Mouse (Mus musculus) lung, embryonic 14.5 days (tissue): ENCODE data around the gene Ppil1. TPM values are rescaled to one million over a fixed set of nuclear protein-coding genes. Genes with fewer than 3 reads are reported as not detected.

Experiments
- ATAC-seq: fragments of 200-750 bp; cut with Nextera tagmentation; 2 replicates; pipeline ENCODE4 v1.8.0; 2017; ENCODE audit warnings: mild to moderate bottlenecking, moderate TSS enrichment, moderate library complexity; ENCODE audit not compliant: insufficient read depth
- DNase-seq: peaks from one replicate; pipeline ENCODE4 v3.0.0-alpha.2; 2015
- H3K27ac ChIP-seq: fragments of 300-500 bp; sonication (generic); 2 replicates; pipeline ENCODE4 v1.5.1; 2014; ENCODE audit warnings: low read depth, mild to moderate bottlenecking, moderate library complexity
- H3K27me3 ChIP-seq: fragments of 300-500 bp; sonication (generic); 2 replicates; pipeline ENCODE4 v1.6.1; 2014; ENCODE audit warnings: low read length, control low read depth; ENCODE audit not compliant: insufficient read depth
- H3K36me3 ChIP-seq: fragments of 300-500 bp; sonication (generic); 2 replicates; pipeline ENCODE4 v1.6.1; 2014; ENCODE audit warnings: control low read depth; ENCODE audit not compliant: insufficient read depth
- H3K4me1 ChIP-seq: fragments of 300-500 bp; sonication (generic); 2 replicates; pipeline ENCODE4 v1.6.1; 2014; ENCODE audit warnings: antibody characterized with exemption, control low read depth; ENCODE audit not compliant: insufficient read depth
- H3K4me2 ChIP-seq: fragments of 300-500 bp; sonication (generic); 2 replicates; pipeline ENCODE4 v1.6.1; 2014; ENCODE audit warnings: mild to moderate bottlenecking
- H3K4me3 ChIP-seq: fragments of 300-500 bp; sonication (generic); 2 replicates; pipeline ENCODE4 v1.5.1; 2014; ENCODE audit warnings: low read depth, low read length
- H3K9ac ChIP-seq: fragments of 300-500 bp; sonication (generic); 2 replicates; pipeline ENCODE4 v1.6.1; 2014
- H3K9me3 ChIP-seq: fragments of 300-500 bp; sonication (generic); 2 replicates; pipeline ENCODE4 v1.6.1; 2016; ENCODE audit warnings: low read depth, low read length, control low read depth
- CTCF ChIP-seq: IDR thresholded peaks from 2 replicates; pipeline ENCODE4 v1.5.1; 2016; ENCODE audit warnings: antibody characterized with exemption, low read depth
- WGBS: fragments of 180-500 bp; shearing (Covaris S2); extraction: QIAGEN DNeasy Blood & Tissue Kit; methylation state at CpG from one replicate; pipeline ENCODE4 v1.1.7; 2014; 5-methylcytosine and 5-hydroxymethylcytosine counted together
- polyA plus RNA-seq: library from polyadenylated mRNA; unstranded; fragments of >200 nt; fragmentation: Nextera tagmentation; extraction: Ambion mirVana; gene quantifications from 2 replicates; pipeline ENCODE4 v1.2.1, GENCODE M21; 2014

Ppil1 gene
- polyA plus RNA-seq, 1 experiment from 2014 or later = 162 TPM

DNA sequence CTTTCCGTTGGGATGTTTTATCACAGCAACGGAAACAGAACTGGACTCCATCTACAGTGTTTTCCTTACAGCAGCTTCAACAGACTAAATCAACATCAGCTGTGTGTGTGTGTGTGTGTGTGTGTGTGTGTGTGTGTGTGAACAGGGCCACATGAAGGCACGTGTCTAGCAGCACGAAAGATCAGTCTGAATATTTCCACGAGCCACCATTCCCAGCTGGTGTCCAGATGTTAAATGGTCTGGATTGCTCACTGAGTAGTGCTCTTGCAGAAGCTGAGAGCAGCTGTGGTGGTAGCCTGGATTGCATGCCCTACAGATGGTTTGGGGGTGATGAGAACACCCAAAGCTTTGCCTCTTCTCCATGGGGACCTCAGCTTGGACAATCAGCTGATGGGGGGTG lies 46.0 kb downstream of the Ppil1 start:
- Histone ChIP-seq H3K4me3 (no peak overlapping the region), H3K9me3 (no peaks in the 10 kb centered on the region), H3K4me2 (no peak overlapping the region), H3K4me1 (0 out of 2 replicates have a peak, but pooled peaks cover 7% of the 10 kb centered on the region), H3K27me3 (no peaks in the 10 kb centered on the region), H3K36me3 (no peaks in the 10 kb centered on the region), H3K27ac (no peak overlapping the region), H3K9ac (no peak overlapping the region)
- TF ChIP-seq CTCF = no peak
- ATAC-seq (no peak), DNase-seq (no peak)
- WGBS = 46% methylated on average over 5 of the region's 5 CpGs

DNA sequence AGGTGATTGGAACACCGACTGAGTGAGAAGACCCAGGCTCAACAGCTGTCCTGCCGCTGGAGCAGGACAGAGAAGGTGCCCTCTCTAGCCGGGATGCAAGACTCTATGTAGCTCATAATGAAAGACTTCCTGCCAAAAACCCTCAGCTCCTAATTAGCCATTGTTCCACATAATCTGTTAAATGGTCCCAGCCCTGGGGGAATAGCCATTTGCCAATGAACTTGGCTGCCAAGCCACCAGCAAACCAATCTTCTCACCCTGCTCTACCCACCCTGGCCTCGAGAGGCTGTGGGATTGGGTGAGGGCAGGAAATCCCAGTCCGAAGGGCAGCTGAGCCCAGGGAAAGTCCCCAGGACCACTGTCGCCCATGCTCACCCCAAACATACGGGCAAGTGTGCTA lies 47.9 kb downstream of the Ppil1 start:
- no peak for TF ChIP-seq CTCF
- 59% methylated on average over 7 of the region's 7 CpGs for WGBS
- no peak overlapping the region for H3K27ac ChIP-seq
- ATAC-seq (no peak), DNase-seq (no peak)
- no peak overlapping the region for H3K4me2 ChIP-seq
- H3K36me3 ChIP-seq = no peaks in the 10 kb centered on the region
- 0 out of 2 replicates have a peak, but pooled peaks cover 8% of the 10 kb centered on the region for H3K4me1 ChIP-seq
- no peak overlapping the region for H3K4me3 ChIP-seq
- H3K27me3 ChIP-seq = no peaks in the 10 kb centered on the region
- H3K9ac ChIP-seq = no peak overlapping the region
- H3K9me3 ChIP-seq = no peaks in the 10 kb centered on the region

- Histone ChIP-seq H3K4me1 (0 out of 2 replicates have a peak, but pooled peaks cover 8% of the 10 kb centered on the region), H3K36me3 (no peaks in the 10 kb centered on the region), H3K9ac (no peak overlapping the region), H3K9me3 (no peaks in the 10 kb centered on the region), H3K4me2 (no peak overlapping the region), H3K27ac (no peak overlapping the region), H3K27me3 (no peaks in the 10 kb centered on the region), H3K4me3 (no peak overlapping the region)
- DNase-seq = no peak
- TF ChIP-seq CTCF = no peak
- no peak for ATAC-seq
- 60% methylated on average over 10 of the region's 10 CpGs for WGBS
These were observed 49.3 kb downstream of the Ppil1 start for GRCm38 (mm10) chr17:29214655-29215054.

DNA sequence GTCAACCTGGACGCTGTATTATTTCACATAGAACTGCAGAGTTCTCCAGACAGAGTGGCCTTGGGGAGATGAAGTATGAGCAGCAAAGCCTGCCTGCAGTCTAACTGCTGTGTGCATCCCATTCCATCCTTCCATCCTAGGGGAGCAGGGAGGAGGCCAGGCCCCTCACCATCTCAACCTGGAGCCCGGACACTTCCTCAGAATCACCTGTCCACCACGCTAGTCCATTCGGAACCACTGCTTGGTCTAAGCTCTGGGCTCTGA lies 49.9 kb downstream of the Ppil1 start:
- Histone ChIP-seq H3K9me3 (no peaks in the 10 kb centered on the region), H3K4me2 (no peak overlapping the region), H3K4me3 (no peak overlapping the region), H3K36me3 (no peaks in the 10 kb centered on the region), H3K27me3 (no peaks in the 10 kb centered on the region), H3K4me1 (0 out of 2 replicates have a peak, but pooled peaks cover 8% of the 10 kb centered on the region), H3K27ac (no peak overlapping the region), H3K9ac (no peak overlapping the region)
- DNase-seq (no peak), ATAC-seq (no peak)
- TF ChIP-seq CTCF = no peak
- WGBS = 83% methylated on average over 4 of the region's 4 CpGs

DNA sequence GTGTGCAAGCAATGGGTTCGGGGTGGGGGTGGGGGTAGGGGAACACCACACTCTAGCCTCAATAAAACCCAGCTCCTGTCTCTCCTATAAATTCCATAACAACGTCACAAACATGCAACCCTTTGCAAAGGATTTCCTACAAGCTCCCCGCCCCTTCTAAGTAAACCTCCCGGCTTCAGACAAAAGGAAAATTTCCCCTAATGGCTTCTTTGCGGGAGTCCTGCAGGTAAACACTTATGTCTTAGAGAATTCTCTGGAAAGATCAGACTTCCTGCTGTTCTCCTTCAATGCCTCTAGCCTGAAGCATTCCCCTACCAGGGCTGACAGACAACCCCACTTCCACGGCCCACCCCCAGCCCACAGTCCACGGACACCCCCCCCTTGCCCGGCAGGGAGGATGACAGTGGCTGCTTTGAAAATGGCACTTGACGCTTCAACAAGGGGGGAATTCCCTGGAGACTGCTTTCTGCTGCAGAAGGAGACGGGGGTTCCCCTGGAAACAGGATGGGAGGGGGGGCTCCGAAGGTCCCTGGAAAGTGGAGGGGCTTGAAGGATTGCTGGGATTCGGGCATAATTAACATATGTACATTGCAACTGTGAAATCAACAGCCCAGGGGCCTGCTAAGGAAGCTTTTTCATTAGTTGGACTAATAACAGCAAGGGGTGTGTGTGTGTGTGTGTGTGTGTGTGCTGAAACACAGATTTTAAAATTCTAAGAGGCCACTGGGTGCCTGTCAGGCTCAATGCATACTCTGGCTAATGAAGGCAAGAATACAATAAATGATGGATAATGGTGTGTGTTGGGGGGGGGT lies 50.4 kb downstream of the Ppil1 start:
- H3K27me3 ChIP-seq = no peaks in the 10 kb centered on the region
- peak overlapping the region; percentile 11; the same call in 1 of the 2 replicates for H3K4me2 ChIP-seq
- no peak for DNase-seq
- TF ChIP-seq CTCF = no peak
- no peak overlapping the region for H3K27ac ChIP-seq
- H3K9ac ChIP-seq = no peak overlapping the region
- WGBS = 16% methylated on average over 12 of the region's 12 CpGs
- no peaks in the 10 kb centered on the region for H3K9me3 ChIP-seq
- no peak for ATAC-seq
- H3K4me1 ChIP-seq = 0 out of 2 replicates have a peak, but pooled peaks cover 8% of the 10 kb centered on the region
- H3K36me3 ChIP-seq = no peaks in the 10 kb centered on the region
- no peak overlapping the region for H3K4me3 ChIP-seq

DNA sequence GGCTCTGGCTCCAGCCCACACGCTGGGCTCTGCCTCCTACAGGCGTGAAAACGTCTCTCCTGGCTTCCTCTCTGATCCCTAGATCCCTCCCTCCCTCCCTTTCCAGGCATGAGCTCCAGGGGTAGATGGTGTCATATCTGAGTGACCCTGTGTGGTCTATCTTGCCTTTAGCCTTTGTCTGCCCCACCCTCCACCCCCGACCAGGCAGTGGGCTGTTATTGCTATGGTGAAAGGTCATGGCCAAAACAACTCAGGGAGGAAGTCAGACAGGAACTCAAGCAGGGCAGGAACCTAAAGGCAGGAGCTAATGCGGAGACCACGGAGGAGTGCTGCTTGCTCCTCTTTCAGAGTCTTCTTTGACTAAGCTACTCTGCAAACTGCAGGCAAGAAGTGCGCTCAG lies 52.1 kb downstream of the Ppil1 start:
- no peaks in the 10 kb centered on the region for H3K36me3 ChIP-seq
- no peak overlapping the region for H3K27ac ChIP-seq
- H3K27me3 ChIP-seq = no peaks in the 10 kb centered on the region
- no peak overlapping the region for H3K9ac ChIP-seq
- DNase-seq (no peak), ATAC-seq (no peak)
- no peaks in the 10 kb centered on the region for H3K9me3 ChIP-seq
- H3K4me1 ChIP-seq = 0 out of 2 replicates have a peak, but pooled peaks cover 8% of the 10 kb centered on the region
- no peak overlapping the region for H3K4me3 ChIP-seq
- TF ChIP-seq CTCF = no peak
- no peak overlapping the region for H3K4me2 ChIP-seq
- WGBS = 35% methylated on average over 7 of the region's 7 CpGs

GRCm38 (mm10) chr17:29210037-29210436 lies 53.9 kb downstream of the Ppil1 start:
- WGBS = 100% methylated on average over 3 of the region's 3 CpGs
- no peak overlapping the region for H3K4me2 ChIP-seq
- no peaks in the 10 kb centered on the region for H3K27me3 ChIP-seq
- H3K4me1 ChIP-seq = 0 out of 2 replicates have a peak, but pooled peaks cover 8% of the 10 kb centered on the region
- no peaks in the 10 kb centered on the region for H3K36me3 ChIP-seq
- no peak for ATAC-seq
- no peak for DNase-seq
- no peak overlapping the region for H3K27ac ChIP-seq
- no peak for TF ChIP-seq CTCF
- no peak overlapping the region for H3K4me3 ChIP-seq
- no peak overlapping the region for H3K9ac ChIP-seq
- no peaks in the 10 kb centered on the region for H3K9me3 ChIP-seq

- H3K9ac ChIP-seq = no peak overlapping the region
- no peak overlapping the region for H3K4me2 ChIP-seq
- no peaks in the 10 kb centered on the region for H3K4me1 ChIP-seq
- no peaks in the 10 kb centered on the region for H3K27me3 ChIP-seq
- H3K9me3 ChIP-seq = no peaks in the 10 kb centered on the region
- H3K4me3 ChIP-seq = no peak overlapping the region
- no peak for TF ChIP-seq CTCF
- no peaks in the 10 kb centered on the region for H3K36me3 ChIP-seq
- WGBS = 79% methylated on average over 7 of the region's 7 CpGs
- DNase-seq (no peak), ATAC-seq (no peak)
- H3K27ac ChIP-seq = no peak overlapping the region
These were observed 57.9 kb downstream of the Ppil1 start for GRCm38 (mm10) chr17:29206052-29206451.
